Mouse (Mus musculus) bone marrow macrophage, adult 2 months (primary cell): ENCODE measurements around the gene Cacng3.

Experiments used
- CTCF ChIP-seq: IDR thresholded peaks from 2 replicates; pipeline ENCODE4 v1.5.1; 2012; ENCODE audit warnings: low read depth, mild to moderate bottlenecking, low read length, moderate library complexity
- POLR2A ChIP-seq: IDR thresholded peaks from 2 replicates; pipeline ENCODE4 v1.6.1; 2012; ENCODE audit warnings: mild to moderate bottlenecking, low read depth, low read length, borderline replicate concordance

DNA sequence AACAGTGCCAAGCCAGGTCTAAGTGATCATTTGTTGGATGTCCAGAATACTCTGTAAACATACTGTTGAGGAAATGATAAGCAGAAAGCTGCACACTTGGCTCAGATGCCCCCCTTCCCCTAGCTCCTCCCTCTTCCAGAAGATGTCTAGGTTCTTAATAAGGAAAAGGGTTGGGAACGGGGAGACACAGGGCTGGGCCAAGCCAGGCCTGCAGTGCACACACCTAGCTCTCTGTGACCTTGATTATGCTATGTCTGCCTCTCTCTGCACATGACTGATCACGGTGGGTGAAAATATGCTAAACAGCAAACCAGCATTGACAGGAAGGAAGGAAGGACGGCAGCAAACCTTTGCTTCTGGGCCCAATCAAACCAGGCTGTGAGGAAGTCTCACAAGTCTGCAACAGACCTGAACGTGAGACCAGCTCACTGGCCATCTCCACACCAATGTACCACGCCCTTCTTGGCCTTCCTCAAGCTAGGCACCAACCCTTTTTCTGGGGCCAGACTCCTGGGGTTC is 53.1 kb downstream of the Cacng3 start:
- TF ChIP-seq CTCF (no peak), POLR2A (no peak)
